Mouse (Mus musculus) spleen, adult 18-20 months (tissue): ENCODE results near the gene Cxcl15.

ENCODE experiments used
- DNase-seq, 2 experiments: peaks; one replicate each; pipeline ENCODE4 v3.0.0; 2022; ENCODE audit warnings: mixed read lengths in 2 of 2

Cxcl15 gene

DNA sequence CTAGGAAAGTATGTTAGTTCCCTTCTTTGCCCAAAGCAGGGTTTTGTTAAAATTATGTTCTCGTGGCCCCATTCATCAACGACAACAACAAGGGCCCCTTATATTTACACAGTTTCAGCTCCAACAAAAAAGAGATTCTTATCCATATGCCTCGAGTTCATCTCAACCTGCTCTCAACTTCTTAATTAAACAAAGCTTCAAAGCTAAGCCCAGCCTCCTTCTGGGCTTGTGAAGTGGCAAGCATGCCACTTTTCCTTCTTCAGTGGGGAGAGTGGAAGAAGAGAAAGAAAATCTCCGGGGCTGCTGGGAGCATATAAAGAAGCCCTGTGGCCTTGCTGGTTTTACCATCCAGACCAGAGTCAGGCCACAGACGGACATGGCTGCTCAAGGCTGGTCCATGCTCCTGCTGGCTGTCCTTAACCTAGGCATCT is at the start of gene Cxcl15:
TSS of gene Cxcl15 (plus strand) at position 340 of the 431 bp plus-strand sequence.
- no peak for DNase-seq

DNA sequence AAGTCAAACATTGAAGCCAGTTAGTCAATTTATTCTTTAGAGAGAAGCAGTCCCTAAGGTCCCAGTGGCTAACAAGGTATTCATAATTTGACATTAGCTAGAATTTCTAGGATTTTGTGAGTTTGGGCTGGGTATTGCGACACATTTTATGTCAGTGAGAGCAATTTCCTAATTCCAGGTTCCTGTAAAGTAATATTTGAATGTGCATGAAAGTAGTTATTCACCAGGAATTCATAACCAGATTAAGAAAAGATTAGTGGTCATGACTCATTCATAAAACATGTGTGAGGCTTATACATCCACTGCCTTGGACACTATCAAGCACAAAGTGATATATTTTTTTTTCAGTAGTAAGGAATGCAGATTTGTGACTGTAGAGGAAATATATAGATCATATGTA is 40.4 kb upstream of the Cxcl15 start:
- no peak for DNase-seq

DNA sequence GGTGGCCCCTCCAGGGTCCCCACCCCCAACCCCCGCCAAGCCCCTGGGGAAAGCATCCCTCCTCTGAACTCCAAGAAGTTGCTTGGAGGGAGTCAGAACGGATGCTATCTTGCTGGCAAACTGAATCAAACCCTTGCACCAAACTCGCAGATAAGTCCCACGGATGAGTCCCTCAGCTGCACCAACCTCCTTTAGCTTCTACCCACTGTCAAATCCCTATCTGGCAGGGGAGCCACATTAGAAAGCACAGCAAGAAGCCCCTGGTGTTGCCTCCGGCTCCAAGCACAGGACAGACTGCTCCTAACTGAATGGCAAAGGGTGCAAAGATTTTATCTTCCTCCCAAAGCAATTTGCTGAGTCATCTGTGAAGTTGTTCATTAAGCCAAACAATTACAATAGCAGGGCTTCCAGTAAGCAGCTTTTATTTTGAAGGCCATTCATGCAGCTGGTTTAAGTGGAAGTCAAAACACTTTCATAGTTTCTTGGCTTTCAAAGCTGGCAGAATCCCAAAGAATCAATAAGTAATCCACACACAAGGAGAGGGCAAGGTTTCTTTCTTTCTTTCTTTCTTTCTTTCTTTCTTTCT is 36.2 kb upstream of the Cxcl15 start:
- DNase-seq = no peak

DNA sequence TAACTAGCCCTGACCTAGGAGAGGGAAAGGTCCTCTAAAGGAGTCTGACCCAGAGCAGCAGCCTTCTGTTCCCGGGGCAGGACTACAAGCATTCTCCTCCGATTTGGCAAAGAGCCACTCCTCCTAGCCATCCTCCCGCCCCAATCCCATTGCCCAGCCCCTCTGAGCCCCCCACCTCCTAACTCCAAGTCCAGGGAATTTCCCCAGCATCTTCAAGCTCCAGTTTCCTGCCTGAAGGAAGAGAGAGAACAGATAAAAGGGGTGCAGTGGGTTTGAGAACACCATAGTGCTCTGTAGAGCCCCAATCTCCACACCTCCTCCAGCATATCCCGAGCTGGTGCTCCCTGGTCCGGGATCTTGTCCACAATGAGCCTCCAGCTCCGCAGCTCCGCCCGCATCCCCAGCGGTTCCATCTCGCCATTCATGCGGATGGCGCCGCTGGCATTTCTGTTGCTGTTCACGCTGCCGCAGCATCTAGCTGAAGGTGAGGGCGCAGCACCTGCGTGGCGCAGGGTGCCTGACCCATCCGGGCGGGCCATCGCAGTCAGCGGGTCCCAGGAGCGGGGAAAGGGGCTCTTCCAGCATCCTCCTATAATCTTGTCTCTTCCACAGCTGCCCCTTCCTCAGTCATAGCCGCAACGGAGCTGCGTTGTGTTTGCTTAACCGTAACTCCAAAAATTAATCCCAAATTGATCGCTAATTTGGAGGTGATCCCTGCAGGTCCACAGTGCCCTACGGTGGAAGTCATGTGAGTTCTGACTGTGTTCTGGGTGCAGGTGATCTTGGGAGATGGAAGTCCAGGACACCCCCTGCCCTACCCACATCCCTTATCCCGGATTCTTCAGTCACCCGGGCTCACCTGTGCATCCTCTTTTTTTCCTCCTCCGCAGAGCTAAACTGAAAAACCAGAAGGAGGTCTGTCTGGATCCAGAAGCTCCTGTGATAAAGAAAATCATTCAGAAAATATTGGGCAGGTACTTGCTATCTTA is 35.0 kb upstream of the Cxcl15 start, which contains the start of gene Cxcl5:
TSS of gene Cxcl5 (plus strand) at position 284 of the 989 bp plus-strand sequence.
- no peak for DNase-seq

DNA sequence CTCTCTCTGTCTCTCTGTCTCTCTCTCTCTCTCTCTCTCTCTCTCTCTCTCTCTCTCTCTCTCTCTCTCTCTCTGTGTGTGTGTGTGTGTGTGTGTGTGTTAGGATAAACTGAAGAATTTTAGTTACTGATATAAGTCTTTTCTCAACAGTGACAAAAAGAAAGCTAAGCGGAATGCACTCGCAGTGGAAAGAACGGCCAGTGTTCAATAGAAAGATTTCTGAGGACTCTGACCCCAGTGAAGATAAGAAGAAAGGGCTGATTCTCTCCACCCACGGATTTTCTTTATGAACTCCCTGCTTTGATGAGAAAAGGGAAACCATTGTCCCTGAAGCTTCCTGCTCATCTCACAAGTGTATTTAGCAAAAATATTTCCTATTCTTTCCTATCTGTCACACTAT is 34.0 kb upstream of the Cxcl15 start:
- no peak for DNase-seq

DNA sequence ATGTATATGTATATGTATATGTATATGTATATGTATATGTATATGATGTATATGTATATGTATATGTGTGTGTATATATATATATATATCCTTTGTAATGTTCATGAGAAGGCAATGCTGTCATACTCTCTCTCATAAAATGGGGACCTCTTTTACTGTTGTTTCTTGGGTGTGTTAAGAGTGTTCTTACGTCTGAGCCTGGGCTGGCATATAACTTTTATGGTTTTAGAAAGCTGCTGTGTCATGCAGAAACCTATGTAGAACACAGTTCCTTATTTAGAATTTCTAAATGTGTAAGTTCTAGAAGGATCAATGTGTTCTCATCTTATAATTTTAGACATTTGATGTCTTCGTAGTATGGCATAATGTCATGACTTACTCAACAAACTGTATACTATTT is 33.5 kb upstream of the Cxcl15 start:
- DNase-seq = no peak

DNA sequence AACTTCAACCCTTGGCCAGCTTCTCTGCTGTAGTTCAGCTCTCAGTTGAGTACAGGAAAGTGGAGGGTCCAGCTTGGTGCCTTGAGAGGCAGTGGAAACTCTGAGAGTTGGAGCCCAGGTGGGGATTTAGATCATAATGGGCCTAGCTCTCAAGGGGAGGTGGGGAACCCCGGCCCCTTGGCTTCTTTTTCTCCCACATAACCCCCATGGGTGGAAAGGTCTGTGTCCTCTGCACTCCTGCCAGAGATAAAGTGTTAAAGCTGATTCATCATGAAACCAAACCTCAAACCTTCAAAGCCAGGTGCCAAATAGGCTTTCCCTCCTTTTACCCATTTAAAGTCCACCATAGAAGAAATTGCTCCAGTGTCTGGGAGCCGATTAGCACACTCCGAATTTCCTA is 32.5 kb upstream of the Cxcl15 start:
- DNase-seq = no peak

DNA sequence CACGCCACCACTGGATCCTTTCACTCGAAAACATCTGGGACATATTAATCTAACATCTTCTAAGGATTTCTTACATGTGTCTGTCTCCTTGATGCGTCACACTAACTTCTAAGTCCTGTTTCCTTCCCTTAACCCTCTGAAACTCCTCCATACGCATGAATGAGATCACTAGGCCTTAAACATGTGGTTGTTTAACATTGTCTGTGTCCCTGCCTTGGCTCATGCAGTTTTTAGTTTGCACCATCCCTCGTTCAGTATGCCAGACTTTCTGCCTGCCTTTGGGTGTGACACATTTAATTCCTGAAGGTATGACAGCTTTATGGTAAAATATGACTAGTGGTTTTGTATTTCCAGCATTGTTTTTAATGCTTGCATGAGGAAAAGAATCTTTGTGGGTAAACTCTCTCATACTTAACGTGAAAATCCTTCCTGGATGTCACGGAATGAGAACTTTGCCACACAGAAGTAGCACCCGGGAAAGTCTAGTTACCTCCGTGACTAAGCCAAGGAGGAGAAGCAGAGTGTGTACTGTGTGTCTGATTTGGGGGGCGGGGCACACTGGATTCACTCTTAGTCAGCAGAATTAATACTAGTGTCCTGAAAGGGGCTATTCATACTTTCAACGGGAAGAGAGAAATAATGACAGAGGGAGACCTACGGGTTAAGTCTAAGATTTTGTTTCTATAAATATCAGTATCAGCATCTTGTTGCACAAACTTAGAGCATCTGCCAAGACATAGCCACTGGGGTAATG is 30.2 kb upstream of the Cxcl15 start:
- DNase-seq = no peak

DNA sequence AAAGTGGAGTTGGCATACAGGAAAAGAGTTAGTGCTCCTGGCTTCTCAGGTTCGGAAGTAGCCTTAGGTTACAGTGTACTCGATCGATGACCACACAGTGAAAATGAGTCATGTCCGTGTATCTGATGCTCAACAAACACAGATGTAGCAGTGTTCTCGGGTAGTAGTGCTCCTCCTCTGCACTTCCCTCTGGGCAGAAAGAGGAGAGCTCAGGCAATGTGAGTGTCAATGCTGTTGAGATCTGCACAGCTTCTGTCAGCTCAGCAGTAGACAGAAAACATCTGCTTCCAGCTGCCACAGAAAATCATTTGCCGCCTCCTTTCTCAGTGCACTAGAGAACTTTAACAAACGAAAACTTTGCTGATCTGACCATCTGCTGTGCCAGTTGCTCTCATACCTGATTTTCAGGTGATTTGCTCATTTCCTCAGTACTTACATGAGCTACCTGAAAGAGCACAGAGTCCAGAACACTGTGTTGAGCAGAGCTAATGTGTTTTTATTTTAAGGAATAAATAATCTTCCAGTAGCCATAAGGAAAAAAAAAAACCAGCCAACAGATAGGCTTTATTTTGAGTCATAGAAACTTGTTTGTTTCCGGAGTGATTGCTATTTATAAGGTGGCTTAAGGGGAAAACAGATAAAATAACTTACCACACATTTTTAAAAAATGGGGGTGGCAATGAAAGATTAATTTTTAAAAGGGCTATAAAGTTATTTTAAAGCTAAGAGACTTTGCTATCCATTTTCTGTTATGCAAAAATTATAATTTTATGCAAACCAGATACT is 28.3 kb upstream of the Cxcl15 start:
- no peak for DNase-seq

DNA sequence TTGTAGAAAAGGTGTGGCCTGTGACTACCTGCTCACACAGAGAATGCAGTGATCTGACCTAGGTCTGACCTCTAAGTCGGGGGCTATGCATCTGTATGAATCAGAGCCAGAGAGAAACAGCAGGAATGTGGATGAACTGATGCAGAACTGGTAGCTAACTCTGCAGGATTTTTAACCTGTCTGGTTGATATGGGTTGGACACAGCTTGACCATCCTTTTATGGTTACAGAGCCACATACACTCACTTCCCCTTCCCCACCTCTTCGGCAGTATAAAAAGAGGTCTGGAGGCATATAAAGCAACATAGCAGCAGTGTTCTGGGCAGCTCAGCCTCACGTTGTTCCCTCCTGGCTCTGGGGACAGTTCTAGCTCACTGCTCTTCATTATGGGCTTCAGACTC is 26.1 kb upstream of the Cxcl15 start, which contains the start of gene Ppbp:
TSS of gene Ppbp (plus strand) at position 301 of the 400 bp plus-strand sequence.
- DNase-seq = no peak

DNA sequence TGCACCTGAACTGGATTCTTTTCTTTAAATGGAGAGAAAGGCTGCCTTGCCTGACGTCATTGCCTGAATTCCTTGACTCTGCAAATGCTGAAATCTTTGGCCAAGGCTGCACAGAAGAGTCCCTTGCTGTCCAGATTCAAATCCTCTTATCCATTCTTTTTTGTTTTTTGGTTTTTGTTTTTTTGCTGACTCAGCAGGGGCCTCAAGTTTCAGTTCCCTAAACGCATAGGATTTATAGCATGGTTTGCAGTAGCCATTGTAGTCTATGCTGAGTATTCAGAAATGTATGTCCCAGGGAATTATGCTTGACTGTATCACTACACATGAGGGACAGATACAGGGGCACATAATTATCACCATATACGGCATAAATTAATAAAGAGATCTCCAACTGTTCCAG is 23.0 kb upstream of the Cxcl15 start:
- no peak for DNase-seq

DNA sequence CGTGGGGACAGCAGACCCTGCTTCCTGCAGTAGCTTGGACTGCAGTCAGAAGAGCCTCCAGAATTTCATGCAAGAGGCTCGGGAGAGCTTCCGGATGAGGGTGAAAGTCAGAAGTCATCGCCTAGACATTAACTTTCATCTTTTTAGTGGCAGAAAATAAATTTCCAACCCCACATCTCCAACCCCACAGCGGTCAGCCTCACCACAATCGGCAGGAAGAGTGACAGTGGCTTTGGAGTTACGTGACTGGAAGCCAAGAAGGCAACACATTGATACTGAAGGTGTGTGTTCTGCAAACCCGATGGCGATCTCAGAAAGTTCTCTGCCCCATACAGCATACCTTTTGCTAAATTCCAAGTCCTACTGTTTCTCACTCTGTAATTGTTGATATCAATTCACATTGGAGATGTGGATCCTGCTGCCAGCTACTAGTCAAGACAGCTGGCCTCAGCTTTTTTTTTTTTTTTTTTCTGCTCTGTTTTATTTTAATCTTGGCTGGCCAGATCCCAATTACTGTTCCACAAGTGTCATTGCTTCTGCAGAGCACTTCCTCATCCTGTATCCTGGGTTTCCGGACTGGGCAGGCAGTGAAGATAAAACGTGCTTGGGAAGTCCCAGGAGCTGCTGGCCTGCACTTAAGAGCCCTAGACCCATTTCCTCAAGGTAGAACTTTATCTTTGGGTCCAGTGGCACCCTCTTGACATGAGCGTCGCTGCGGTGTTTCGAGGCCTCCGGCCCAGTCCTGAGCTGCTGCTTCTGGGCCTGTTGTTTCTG is 22.3 kb upstream of the Cxcl15 start, which contains the start of gene Pf4:
TSS of gene Pf4 (plus strand) at position 556 of the 774 bp plus-strand sequence.
- DNase-seq = no peak

DNA sequence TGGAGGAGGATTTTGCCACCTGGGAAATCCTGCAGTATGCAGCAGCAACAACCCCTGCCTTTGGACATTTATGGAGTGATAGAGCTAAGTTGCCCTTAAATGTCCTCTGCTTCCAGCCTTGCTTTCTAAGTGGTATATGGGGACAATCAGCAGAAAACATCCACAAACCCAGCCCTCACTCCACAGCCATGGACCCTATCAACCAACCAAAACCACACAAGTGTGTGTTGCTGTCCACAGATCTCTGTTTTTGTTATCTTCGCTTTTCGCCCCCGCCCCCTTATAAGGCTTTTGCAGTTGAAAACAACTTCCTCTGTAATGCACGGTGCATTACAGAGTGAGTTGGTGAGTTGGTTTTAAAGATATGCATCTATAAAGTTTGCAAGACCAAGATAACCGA is 18.8 kb upstream of the Cxcl15 start:
- no peak for DNase-seq

DNA sequence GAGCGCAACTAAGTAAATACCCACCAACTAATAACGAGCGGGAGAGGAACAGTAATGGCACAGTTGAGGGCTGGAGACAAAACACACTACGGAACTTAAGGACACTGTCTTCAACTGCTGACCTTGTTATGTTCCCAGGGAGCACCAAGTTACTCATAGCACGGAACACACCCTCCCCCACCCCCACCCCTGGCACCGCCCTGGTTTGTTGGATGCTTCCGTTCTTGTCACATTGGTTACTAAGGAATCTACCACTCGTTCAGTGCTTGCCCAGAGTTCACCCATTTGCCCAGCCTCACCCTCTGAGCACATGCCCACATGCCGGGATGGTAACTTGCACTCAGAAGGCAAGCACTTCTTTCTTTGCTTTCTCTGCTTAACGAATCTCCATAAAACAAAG is 16.7 kb upstream of the Cxcl15 start:
- no peak for DNase-seq

DNA sequence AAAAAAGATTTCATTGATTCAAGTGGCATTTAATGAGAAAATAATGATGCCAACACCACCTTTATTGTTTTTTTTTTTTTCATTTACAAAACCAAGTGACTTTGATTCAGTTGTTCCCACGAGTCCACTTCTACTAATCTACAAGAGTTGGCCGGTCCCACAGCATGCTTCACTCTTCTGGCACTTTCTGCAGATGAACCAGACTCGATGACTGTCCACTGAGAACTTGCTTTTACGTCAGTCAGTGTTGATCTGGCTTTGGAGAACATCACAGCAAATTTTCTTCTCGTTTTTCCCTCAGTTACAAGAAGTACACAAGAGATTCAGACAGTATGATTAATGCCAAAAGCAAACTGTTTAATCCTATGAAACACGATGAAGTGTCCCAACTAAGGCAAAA is 15.5 kb upstream of the Cxcl15 start:
- DNase-seq = no peak

DNA sequence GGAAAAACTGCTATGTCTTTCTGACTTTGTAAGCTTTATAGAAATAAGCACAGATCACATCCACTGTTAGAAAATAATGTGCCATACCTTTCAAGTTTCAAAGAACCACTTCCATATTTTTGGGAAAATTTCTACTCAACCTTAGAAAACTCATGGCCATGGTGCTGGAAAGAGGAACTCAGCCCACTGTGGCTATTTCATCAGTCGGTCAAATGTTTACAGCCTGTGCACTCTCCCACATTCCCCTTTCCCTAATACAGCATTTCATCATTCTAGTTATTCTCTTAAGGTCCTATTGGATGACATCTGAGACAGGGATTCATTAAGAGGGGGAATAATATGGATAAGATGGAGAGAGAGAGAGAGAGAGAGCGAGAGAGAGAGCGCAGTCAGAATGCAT is 10.6 kb upstream of the Cxcl15 start:
- no peak for DNase-seq

DNA sequence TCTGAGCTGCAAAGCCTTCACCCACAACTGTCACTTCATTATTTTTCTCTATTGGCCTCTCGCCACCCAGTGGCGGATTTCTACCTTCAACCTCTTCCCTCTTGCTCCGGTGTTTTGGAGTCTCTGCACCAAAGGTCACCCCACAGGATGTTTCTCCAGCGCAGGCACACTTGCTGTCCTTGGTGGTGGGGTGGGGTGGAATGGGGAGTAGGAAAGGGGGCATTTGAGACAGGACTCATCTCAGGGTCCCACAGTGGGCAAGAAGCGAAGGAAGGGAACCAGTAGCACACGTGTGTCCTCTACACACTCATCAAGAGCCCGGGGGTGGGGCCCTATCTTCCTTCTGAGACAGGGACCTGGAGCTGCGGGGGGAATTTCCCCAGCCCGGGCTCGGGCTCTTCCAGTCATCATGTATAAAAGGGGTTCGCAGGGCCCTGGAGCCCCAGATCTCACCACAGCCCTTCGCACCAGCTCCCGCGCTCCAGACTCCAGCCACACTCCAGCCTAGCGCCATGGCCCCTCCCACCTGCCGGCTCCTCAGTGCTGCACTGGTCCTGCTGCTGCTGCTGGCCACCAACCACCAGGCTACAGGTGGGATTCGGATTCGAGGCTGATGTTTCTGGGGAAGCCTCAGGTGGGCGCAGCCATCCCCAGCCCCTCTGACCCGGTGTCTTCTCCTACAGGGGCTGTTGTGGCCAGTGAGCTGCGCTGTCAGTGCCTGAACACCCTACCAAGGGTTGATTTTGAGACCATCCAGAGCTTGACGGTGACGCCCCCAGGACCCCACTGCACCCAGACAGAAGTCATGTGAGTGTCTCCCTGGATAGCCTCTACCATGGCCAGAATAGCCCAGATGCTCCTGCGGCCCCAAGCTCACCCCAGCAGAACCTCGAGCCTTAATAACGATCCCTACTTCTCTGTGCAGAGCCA is 8.4 kb upstream of the Cxcl15 start, which contains the start of gene Cxcl3:
TSS of gene Cxcl3 (plus strand) at position 445 of the 930 bp plus-strand sequence.
- no peak for DNase-seq

DNA sequence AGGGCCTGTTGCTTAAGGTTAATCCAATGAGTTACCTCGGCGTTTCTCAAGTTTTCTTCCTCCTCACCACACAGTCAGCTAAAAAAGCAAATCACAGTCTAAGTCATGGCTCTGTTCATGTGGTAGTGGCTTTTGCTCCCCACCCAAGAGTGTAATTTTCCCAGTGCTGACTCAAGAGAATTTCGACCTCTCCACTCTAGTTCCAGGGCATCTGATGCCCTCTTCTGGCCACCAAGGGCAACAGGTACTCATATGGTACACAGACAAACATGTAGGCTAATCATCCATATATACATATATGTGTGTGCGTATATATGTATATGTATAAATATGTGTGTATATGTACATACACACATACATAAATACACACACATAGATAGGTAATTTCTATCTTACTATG is 6.2 kb upstream of the Cxcl15 start:
- no peak for DNase-seq

DNA sequence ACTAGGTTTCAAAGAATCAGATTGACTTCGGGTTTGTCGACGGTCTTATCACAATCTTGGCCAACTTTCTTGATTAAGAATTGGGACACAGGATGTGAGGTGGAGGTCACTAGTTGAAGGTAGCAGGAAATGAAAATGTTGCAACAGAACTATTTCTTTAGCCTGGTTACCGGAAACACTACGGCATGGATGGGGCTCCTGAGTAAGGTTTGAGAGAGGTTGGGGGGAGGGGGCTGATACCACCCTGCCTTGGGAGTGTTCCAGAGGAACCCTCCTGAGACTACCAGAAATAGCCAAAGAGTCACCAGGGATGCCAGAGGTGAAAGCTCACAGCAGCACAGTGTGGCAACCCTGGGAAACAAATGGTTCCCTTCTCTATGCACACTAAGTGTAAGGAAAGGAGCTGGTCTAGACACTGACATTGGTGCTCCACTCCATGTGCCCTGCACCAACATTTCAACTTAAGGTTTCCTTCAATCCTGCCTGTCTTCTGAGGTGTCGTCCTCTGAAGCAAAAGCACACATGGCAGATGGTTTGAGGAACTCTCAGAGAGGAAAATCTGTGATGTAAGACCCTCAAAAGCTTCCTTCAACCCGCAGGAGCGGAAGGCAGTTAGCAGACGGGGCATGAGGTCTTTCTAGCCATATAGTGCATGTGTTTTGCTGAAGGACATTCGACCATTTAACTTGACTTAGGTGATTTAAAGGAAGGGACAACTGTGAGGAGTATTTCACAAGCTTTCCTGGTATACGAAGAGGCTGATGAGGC is 4.8 kb upstream of the Cxcl15 start:
- no peak for DNase-seq
